Mouse (Mus musculus) forebrain, embryonic 13.5 days (tissue): ENCODE results near the gene Sec1. TPM values are rescaled to one million over a fixed set of nuclear protein-coding genes. Genes with fewer than 3 reads are reported as not detected.

Experiments used
- ATAC-seq: fragments of 200-750 bp; cut with Nextera tagmentation; 2 replicates; pipeline ENCODE4 v1.8.0; 2017
- H3K27ac ChIP-seq: fragments of 300-500 bp; sonication (generic); 2 replicates; pipeline ENCODE4 v1.5.1; 2015; ENCODE audit warnings: inconsistent platforms, mild to moderate bottlenecking, moderate library complexity
- H3K27me3 ChIP-seq: fragments of 300-500 bp; sonication (generic); 2 replicates; pipeline ENCODE4 v1.6.1; 2015; ENCODE audit warnings: mild to moderate bottlenecking, inconsistent platforms
- H3K36me3 ChIP-seq: fragments of 300-500 bp; sonication (generic); 2 replicates; pipeline ENCODE4 v1.6.1; 2015; ENCODE audit warnings: mild to moderate bottlenecking, inconsistent platforms; ENCODE audit not compliant: poor library complexity, severe bottlenecking
- H3K4me1 ChIP-seq: fragments of 300-500 bp; sonication (generic); 2 replicates; pipeline ENCODE4 v1.6.1; 2015; ENCODE audit warnings: inconsistent platforms
- H3K4me2 ChIP-seq: fragments of 300-500 bp; sonication (generic); 2 replicates; pipeline ENCODE4 v1.6.1; 2015; ENCODE audit warnings: inconsistent platforms, mild to moderate bottlenecking, moderate library complexity
- H3K4me3 ChIP-seq: fragments of 300-500 bp; sonication (generic); 2 replicates; pipeline ENCODE4 v1.5.1; 2015; ENCODE audit warnings: mild to moderate bottlenecking, inconsistent platforms
- H3K9ac ChIP-seq: fragments of 300-500 bp; sonication (generic); 2 replicates; pipeline ENCODE4 v1.6.1; 2015; ENCODE audit warnings: mild to moderate bottlenecking, inconsistent platforms
- H3K9me3 ChIP-seq: fragments of 300-500 bp; sonication (generic); replicated peaks from 2 replicates; pipeline ENCODE4 v1.6.1; 2016; ENCODE audit warnings: inconsistent platforms
- WGBS: fragments of 180-500 bp; shearing (Covaris S2); methylation state at CpG from one replicate; pipeline ENCODE4 v1.1.7; 2015; 5-methylcytosine and 5-hydroxymethylcytosine counted together
- polyA plus RNA-seq: library from polyadenylated mRNA; unstranded; fragments of >200 nt; fragmentation: Nextera tagmentation; extraction: Ambion mirVana; gene quantifications from 2 replicates; pipeline ENCODE4 v1.2.1, GENCODE M21; 2015

Sec1 gene
- polyA plus RNA-seq, 1 experiment from 2014 or later, result 0.17 TPM

DNA sequence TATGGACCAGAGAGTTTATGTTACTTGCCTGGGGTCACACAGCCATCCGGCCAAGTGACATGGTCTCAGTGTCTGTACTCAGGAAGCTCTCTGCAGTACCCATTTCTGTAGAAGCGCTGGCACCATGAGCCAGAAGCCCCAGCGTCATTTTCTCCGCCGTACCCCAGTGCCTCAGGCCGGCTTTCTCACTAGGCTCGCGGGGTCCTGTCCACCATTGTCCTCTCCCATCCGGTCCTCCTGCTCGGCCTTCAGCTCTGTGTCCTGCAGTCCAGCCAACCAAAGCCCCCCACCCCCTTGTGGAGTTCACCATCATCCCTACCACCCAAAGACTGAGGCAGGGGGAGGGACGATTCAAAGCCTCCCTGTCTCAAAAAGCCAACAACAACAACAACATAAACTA lies 7.4 kb upstream of the Sec1 start:
- no peaks in the 10 kb centered on the region for H3K36me3 ChIP-seq
- no peak overlapping the region for H3K4me3 ChIP-seq
- H3K4me1 ChIP-seq, result peaks cover 55% of the 10 kb centered on the region
- H3K9ac ChIP-seq, result peak overlapping the region; percentile 51; the same call in 1 of the 2 replicates
- H3K4me2 ChIP-seq, result peak overlapping the region; percentile 83
- no peak overlapping the region for H3K27ac ChIP-seq
- 85% methylated on average over 11 of the region's 11 CpGs for WGBS
- H3K27me3 ChIP-seq, result peaks cover 27% of the 10 kb centered on the region
- H3K9me3 ChIP-seq, result no peaks in the 10 kb centered on the region
- ATAC-seq, result no peak

DNA sequence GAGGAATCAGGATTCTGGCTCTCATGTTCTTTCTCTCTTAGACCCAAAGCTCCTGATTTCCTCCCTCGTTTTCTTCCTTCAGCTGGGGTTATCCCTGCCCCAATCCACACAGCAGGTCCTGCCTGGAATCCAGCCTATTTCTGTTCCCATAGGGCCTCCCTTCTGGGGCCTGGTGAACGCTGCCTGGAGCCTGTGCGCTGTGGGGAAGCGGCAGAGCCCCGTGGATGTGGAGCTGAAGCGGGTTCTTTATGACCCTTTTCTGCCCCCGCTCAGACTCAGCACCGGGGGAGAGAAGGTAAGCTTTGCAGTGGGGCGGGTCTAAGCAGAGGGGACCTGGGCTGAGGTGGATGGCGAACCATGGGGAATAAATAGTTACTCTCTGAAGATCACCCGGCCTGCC lies 6.9 kb upstream of the Sec1 start:
- H3K36me3 ChIP-seq, result no peaks in the 10 kb centered on the region
- H3K4me2 ChIP-seq, result peak overlapping the region; percentile 83
- no peaks in the 10 kb centered on the region for H3K9me3 ChIP-seq
- WGBS, result 30% methylated on average over 11 of the region's 11 CpGs
- H3K4me3 ChIP-seq, result peak overlapping the region; percentile 47
- ATAC-seq, result no peak
- peaks cover 27% of the 10 kb centered on the region for H3K27me3 ChIP-seq
- H3K27ac ChIP-seq, result peak overlapping the region; percentile 49; the same call in 1 of the 2 replicates
- H3K9ac ChIP-seq, result peak overlapping the region; percentile 51
- peaks cover 50% of the 10 kb centered on the region for H3K4me1 ChIP-seq

DNA sequence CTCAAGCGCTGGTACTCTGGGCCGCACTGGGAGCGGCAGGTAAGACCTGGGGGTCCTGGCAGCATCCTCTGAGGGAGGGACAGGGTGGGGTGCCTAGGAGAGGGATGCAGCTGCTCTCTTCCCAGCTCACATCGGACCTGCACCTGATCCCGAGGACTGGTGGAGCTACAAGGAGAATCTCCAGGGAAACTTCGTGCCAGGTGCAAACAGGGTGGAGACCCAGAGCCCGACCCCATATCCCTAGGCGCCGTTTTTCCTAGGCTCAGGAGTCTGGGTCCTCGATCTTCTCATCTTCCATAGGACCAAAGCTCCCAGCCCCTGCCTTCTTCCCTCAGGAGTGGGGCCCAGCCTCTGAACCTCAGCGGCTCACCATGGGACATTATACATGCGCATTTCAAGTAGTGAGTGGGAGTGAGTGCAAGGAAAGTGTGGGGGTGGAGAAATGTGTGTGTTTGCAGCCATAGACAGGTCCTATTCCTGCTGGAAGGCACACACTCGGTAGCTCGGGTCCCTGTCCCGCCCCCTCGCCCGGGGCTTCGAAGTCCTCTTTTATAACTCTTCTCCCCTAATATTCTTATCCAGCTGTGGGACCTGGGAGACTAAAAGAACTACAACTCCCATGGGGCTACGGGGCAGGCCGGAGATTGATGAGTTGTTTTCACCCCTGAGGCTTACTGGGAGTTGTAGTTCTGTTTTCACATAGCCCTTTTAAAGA lies 6.3 kb upstream of the Sec1 start:
- Histone ChIP-seq H3K36me3 (no peaks in the 10 kb centered on the region), H3K4me1 (peaks cover 44% of the 10 kb centered on the region), H3K9ac (peak overlapping the region; percentile 71), H3K4me3 (peak overlapping the region; percentile 47), H3K27ac (peak overlapping the region; percentile 51), H3K27me3 (peaks cover 27% of the 10 kb centered on the region), H3K4me2 (peak overlapping the region; percentile 83), H3K9me3 (no peaks in the 10 kb centered on the region)
- under 1% methylated on average over 19 of the region's 20 CpGs for WGBS
- ATAC-seq, result peak; percentile 32

DNA sequence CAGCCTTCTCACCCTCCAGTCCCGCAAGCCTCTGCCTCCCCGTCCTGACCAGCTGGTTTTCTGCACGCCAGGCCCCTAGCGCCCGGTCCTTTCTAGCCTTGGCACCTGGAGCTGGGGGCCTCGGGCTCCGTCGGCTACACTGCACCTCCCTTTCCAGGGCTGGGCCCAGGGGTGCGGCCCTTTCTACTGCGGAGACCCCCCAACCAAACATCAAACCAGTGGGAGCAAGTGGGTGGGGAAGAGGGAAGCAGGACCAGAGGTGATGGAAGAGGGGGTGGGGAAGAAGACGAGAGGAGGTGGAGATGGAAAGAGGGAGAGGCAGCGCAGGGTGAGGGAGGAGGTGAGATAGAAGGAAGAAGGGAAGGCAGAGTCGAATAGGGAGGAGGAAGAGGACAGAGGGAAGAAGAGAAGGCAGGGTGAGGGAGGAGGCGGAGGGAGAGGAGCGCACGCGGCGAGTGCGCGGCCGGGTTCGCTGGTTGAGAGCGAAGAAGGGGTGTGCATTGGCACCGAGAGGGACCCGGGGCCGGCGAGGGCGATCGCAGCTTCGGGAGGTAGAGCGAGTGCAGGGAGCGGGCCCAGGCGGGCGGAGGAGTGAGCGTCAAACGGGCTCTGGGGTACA lies 5.4 kb upstream of the Sec1 start, which contains the start of gene Car11:
Gene Car11, plus strand, starts transcription at position 321 of the 619 bp plus-strand sequence.
- peaks cover 39% of the 10 kb centered on the region for H3K4me1 ChIP-seq
- H3K36me3 ChIP-seq, result no peaks in the 10 kb centered on the region
- peak within 1 kb of the TSS; percentile 47 for H3K4me3 ChIP-seq
- 1% methylated on average over 36 of the region's 36 CpGs for WGBS
- H3K9me3 ChIP-seq, result no peaks in the 10 kb centered on the region
- peaks cover 27% of the 10 kb centered on the region for H3K27me3 ChIP-seq
- peak within 1 kb of the TSS; percentile 83 for H3K4me2 ChIP-seq
- peak within 1 kb of the TSS; percentile 71 for H3K9ac ChIP-seq
- H3K27ac ChIP-seq, result peak within 1 kb of the TSS; percentile 51
- ATAC-seq, result no peak

DNA sequence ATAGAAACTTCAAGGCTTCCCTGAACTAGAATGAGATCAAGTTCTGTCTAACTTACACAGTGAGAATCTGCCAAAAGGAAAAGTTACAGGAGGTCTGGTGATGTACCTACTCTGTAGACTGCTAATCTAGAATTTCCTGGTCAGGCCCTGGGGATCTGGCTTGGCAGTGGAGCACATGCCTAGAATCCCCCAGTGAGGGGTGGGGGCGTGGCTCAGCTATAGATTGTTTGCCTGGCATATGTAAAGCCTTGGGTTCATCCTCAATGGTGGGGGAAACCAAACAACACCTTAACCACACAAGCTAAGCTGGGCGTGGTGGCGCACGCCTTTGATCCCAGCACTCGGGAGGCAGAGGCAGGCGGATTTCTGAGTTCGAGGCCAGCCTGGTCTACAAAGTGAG lies 3.7 kb upstream of the Sec1 start:
- Histone ChIP-seq H3K4me3 (no peak overlapping the region), H3K9me3 (no peaks in the 10 kb centered on the region), H3K4me2 (no peak overlapping the region), H3K36me3 (no peaks in the 10 kb centered on the region), H3K27ac (no peak overlapping the region), H3K27me3 (peaks cover 27% of the 10 kb centered on the region), H3K4me1 (peaks cover 24% of the 10 kb centered on the region), H3K9ac (no peak overlapping the region)
- ATAC-seq, result no peak
- 88% methylated on average over 7 of the region's 7 CpGs for WGBS

DNA sequence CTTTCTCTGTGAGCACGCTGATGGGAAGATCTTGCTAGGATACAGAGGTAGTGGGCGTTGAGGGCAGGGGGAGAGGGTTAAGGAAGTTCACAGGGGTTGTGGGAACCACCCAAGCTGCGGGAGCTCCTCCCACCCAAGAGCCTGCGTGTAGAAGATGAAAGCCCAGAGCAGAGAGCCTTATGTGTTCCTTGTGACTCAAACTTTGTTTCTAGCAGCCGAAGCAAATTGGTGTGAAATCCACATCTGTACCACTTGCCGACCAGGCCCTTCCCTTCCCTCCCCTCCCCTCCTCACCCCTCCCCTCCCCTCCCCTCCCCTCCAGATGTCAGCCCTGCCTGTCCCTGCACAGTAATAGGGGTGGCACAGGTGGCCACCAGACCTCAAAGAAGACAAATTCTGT lies 896 bp upstream of the Sec1 start:
- Histone ChIP-seq H3K9me3 (no peaks in the 10 kb centered on the region), H3K4me3 (no peak overlapping the region), H3K4me1 (peaks cover 9% of the 10 kb centered on the region), H3K4me2 (no peak overlapping the region), H3K27ac (no peak overlapping the region), H3K27me3 (peaks cover 22% of the 10 kb centered on the region), H3K36me3 (no peaks in the 10 kb centered on the region), H3K9ac (no peak overlapping the region)
- WGBS, result 40% methylated on average over 6 of the region's 6 CpGs
- no peak for ATAC-seq

DNA sequence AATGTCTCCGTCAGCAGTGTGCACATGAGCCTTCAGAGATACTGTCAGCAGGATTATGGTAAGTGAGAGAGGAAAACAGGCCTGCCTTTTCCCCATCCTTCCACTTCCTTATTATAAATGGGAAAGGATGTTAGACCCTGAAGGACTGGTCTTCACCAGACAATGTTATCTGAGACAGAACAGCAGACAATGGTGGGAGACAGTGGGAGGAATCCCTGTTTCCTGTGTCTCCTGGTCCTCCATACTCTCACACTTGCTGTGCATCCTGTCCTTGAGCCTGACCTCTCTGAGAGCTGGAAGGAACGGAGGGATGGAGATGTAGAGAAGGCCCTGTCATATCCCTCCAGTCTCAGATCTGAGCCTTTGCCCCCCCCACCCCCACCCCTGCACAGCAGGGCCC lies 1.8 kb downstream of the Sec1 start:
- Histone ChIP-seq H3K27me3 (no peaks in the 10 kb centered on the region), H3K4me3 (no peak overlapping the region)

DNA sequence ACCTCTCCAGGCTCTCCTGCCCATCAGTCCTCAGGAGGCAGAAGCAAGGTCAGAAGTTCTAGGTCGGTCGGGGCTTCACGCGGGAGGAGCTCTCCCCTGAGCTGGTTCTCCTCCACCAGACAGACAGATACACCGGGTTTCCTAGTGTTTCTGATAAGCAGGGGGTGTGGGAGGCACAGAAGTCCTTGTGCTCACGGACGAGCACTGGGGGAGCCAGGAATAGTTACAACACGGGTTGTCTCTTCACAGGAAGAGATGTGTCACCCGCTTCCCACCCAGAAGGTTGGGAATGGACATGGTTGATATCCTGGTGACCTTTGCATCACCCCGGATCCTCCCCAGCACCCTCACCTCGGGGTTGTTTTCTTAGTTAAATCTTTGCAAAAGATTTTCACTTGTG lies 4.4 kb downstream of the Sec1 start:
- no peak overlapping the region for H3K4me3 ChIP-seq
- no peaks in the 10 kb centered on the region for H3K27me3 ChIP-seq
- WGBS, result 78% methylated on average over 11 of the region's 11 CpGs
- no peaks in the 10 kb centered on the region for H3K36me3 ChIP-seq
- H3K9ac ChIP-seq, result no peak overlapping the region
- H3K4me1 ChIP-seq, result no peaks in the 10 kb centered on the region
- H3K27ac ChIP-seq, result no peak overlapping the region
- H3K9me3 ChIP-seq, result no peaks in the 10 kb centered on the region
- no peak overlapping the region for H3K4me2 ChIP-seq
- ATAC-seq, result no peak

More for the DNA sequence above, 1.8 kb downstream of the Sec1 start:
- Histone ChIP-seq H3K4me2 (no peak overlapping the region), H3K9me3 (no peaks in the 10 kb centered on the region), H3K4me1 (no peaks in the 10 kb centered on the region), H3K27ac (no peak overlapping the region), H3K9ac (no peak overlapping the region), H3K36me3 (no peaks in the 10 kb centered on the region)
- WGBS, result 84% methylated on average over 2 of the region's 2 CpGs
- ATAC-seq, result no peak

DNA sequence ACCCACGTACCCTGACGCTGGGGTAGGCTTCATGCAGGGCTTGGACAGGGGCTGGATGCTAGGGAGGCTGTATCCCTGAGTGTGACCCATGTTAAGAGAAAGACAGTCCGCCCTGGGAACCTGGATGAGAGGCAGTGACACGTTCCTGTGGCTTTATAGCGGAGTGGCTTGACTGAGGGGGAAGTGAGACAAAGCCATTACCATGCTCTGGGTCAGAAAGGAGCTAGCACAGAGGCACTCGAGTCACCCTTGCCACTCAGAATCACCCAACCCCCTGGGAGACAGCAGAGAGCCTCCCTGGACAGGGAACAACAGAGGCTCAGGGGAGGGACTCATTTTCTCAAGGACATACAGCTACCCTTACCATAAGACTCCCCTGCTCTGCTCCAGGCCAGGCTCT lies 5.1 kb downstream of the Sec1 start:
- no peaks in the 10 kb centered on the region for H3K9me3 ChIP-seq
- no peak overlapping the region for H3K27ac ChIP-seq
- no peak overlapping the region for H3K4me3 ChIP-seq
- H3K27me3 ChIP-seq, result no peaks in the 10 kb centered on the region
- WGBS, result 73% methylated on average over 6 of the region's 6 CpGs
- H3K9ac ChIP-seq, result 0 out of 2 replicates have a peak overlapping the region, but pooled peaks have one; percentile 13
- H3K36me3 ChIP-seq, result no peaks in the 10 kb centered on the region
- H3K4me2 ChIP-seq, result no peak overlapping the region
- no peak for ATAC-seq
- no peaks in the 10 kb centered on the region for H3K4me1 ChIP-seq

DNA sequence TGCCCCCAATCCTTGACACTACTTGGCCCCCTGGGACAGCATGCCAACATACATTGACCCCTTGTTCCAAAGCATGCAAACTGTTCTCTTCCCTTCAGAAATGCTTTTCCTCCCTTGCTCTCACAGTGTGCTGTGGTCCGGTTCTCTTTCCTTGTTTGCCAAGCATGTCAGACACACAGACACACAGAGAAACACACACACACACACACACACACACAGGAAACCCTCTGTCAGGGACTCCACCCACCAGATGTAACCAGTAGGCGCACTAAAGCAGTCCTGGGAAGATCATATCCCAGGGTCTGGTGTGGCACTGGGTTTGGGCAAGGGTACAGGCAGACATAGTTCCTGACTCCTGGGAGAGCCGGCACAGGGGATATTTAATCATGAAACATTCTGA lies 7.4 kb downstream of the Sec1 start:
- H3K9ac ChIP-seq, result no peak overlapping the region
- ATAC-seq, result no peak
- no peaks in the 10 kb centered on the region for H3K27me3 ChIP-seq
- H3K36me3 ChIP-seq, result no peaks in the 10 kb centered on the region
- H3K4me2 ChIP-seq, result no peak overlapping the region
- H3K27ac ChIP-seq, result no peak overlapping the region; the same call in 1 of the 2 replicates
- 77% methylated on average over 3 of the region's 3 CpGs for WGBS
- no peak overlapping the region for H3K4me3 ChIP-seq
- H3K9me3 ChIP-seq, result no peaks in the 10 kb centered on the region
- 0 out of 2 replicates have a peak, but pooled peaks cover 5% of the 10 kb centered on the region for H3K4me1 ChIP-seq

DNA sequence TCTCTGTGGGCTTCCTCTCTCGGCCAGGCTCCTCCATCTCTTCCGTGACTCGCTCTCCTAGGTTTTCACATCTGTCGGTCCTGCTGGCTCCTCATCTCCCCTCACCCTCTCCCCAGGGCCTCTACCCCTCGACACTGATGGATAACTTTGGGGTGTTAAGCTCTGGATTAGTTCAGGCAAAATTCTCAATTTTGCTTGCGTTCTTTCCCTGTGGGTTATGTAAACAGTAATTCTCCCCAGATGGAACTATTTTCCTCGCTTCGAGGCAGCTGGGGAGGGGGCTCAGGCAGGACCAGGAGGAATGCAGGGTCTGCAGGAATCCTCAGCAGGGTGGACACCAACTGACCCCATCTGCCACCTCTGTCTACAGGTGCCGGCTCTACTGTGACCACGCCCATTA lies 8.4 kb downstream of the Sec1 start:
- Histone ChIP-seq H3K4me2 (no peak overlapping the region), H3K27ac (no peak overlapping the region), H3K4me1 (0 out of 2 replicates have a peak, but pooled peaks cover 5% of the 10 kb centered on the region), H3K27me3 (no peaks in the 10 kb centered on the region), H3K36me3 (no peaks in the 10 kb centered on the region), H3K4me3 (no peak overlapping the region), H3K9me3 (no peaks in the 10 kb centered on the region), H3K9ac (no peak overlapping the region)
- no peak for ATAC-seq
- 70% methylated on average over 10 of the region's 10 CpGs for WGBS

DNA sequence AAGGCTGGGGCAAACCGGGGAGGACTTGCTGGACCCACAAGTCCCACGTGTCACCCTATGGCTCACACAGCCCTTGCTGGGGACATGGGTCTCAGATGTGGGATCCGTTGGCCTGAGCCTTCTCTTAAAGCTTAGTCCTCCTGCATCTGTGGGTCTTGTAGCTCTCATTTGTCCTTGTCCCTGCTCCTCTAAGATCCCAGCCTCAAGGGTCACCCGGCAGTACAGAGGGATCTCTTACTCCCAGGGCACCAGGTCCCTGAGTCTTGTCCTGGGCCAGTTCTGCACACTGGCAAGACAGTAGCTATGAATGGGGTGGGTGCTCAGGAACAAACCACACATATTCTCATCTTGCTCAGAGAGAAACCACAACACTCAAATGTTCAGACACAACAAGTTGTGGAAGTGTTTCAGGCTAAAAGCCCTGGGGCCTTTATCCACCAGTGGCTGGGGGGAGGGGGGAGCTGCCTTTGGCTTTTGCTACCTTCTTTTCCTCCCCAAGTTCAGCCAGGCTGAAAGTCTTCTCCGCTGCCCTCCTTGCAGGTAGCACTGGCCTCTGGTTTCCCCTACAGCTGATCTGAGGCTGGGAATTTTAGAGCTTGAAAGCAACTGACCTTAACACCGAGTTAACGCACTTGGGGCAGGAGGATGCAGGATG lies 10.7 kb downstream of the Sec1 start, which contains the start of gene Ntn5:
Gene Ntn5, plus strand, starts transcription at position 627 of the 655 bp plus-strand sequence.
- no peak for ATAC-seq
- H3K27me3 ChIP-seq, result no peaks in the 10 kb centered on the region
- no peaks in the 10 kb centered on the region for H3K36me3 ChIP-seq
- peak within 1 kb of the TSS; percentile 30 for H3K9ac ChIP-seq
- no peak within 1 kb of the TSS for H3K27ac ChIP-seq
- no peak within 1 kb of the TSS for H3K4me3 ChIP-seq
- H3K9me3 ChIP-seq, result no peaks in the 10 kb centered on the region
- no peak within 1 kb of the TSS for H3K4me2 ChIP-seq
- WGBS, result 77% methylated on average over 7 of the region's 7 CpGs
- H3K4me1 ChIP-seq, result 0 out of 2 replicates have a peak, but pooled peaks cover 5% of the 10 kb centered on the region
